Mouse (Mus musculus) forebrain, embryonic 13.5 days (tissue): ENCODE data around the gene Atrnl1. TPM values are rescaled to one million over a fixed set of nuclear protein-coding genes. Genes with fewer than 3 reads are reported as not detected.

Source experiments
- ATAC-seq: fragments of 200-750 bp; cut with Nextera tagmentation; 2 replicates; pipeline ENCODE4 v1.8.0; 2017
- H3K27ac ChIP-seq: fragments of 300-500 bp; sonication (generic); 2 replicates; pipeline ENCODE4 v1.5.1; 2015; ENCODE audit warnings: inconsistent platforms, mild to moderate bottlenecking, moderate library complexity
- H3K27me3 ChIP-seq: fragments of 300-500 bp; sonication (generic); 2 replicates; pipeline ENCODE4 v1.6.1; 2015; ENCODE audit warnings: mild to moderate bottlenecking, inconsistent platforms
- H3K36me3 ChIP-seq: fragments of 300-500 bp; sonication (generic); 2 replicates; pipeline ENCODE4 v1.6.1; 2015; ENCODE audit warnings: mild to moderate bottlenecking, inconsistent platforms; ENCODE audit not compliant: poor library complexity, severe bottlenecking
- H3K4me1 ChIP-seq: fragments of 300-500 bp; sonication (generic); 2 replicates; pipeline ENCODE4 v1.6.1; 2015; ENCODE audit warnings: inconsistent platforms
- H3K4me2 ChIP-seq: fragments of 300-500 bp; sonication (generic); 2 replicates; pipeline ENCODE4 v1.6.1; 2015; ENCODE audit warnings: inconsistent platforms, mild to moderate bottlenecking, moderate library complexity
- H3K4me3 ChIP-seq: fragments of 300-500 bp; sonication (generic); 2 replicates; pipeline ENCODE4 v1.5.1; 2015; ENCODE audit warnings: mild to moderate bottlenecking, inconsistent platforms
- H3K9ac ChIP-seq: fragments of 300-500 bp; sonication (generic); 2 replicates; pipeline ENCODE4 v1.6.1; 2015; ENCODE audit warnings: mild to moderate bottlenecking, inconsistent platforms
- H3K9me3 ChIP-seq: fragments of 300-500 bp; sonication (generic); replicated peaks from 2 replicates; pipeline ENCODE4 v1.6.1; 2016; ENCODE audit warnings: inconsistent platforms
- WGBS: fragments of 180-500 bp; shearing (Covaris S2); methylation state at CpG from one replicate; pipeline ENCODE4 v1.1.7; 2015; 5-methylcytosine and 5-hydroxymethylcytosine counted together
- polyA plus RNA-seq: library from polyadenylated mRNA; unstranded; fragments of >200 nt; fragmentation: Nextera tagmentation; extraction: Ambion mirVana; gene quantifications from 2 replicates; pipeline ENCODE4 v1.2.1, GENCODE M21; 2015

Gene Atrnl1
- polyA plus RNA-seq, 1 experiment from 2014 or later, result 5.1 TPM

- whole genome bisulfite sequencing, result 59% methylated on average over 6 of the region's 6 CpGs
- ATAC-seq, result no peak
Observed at GRCm38 (mm10) chr19:57916325-57916724, 305.5 kb downstream of the Atrnl1 start.

GRCm38 (mm10) chr19:57922991-57923390 lies 312.2 kb downstream of the Atrnl1 start:
- peaks cover 17% of the 10 kb centered on the region for H3K4me1 ChIP-seq
- H3K4me3 ChIP-seq, result no peak overlapping the region
- no peaks in the 10 kb centered on the region for H3K27me3 ChIP-seq
- no peak overlapping the region for H3K4me2 ChIP-seq
- H3K27ac ChIP-seq, result no peak overlapping the region
- ATAC-seq, result no peak
- peaks cover 6% of the 10 kb centered on the region for H3K9me3 ChIP-seq
- H3K9ac ChIP-seq, result no peak overlapping the region
- H3K36me3 ChIP-seq, result 0 out of 2 replicates have a peak, but pooled peaks cover 2% of the 10 kb centered on the region
- 72% methylated on average over 5 of the region's 5 CpGs for WGBS

More at GRCm38 (mm10) chr19:57916325-57916724, 305.5 kb downstream of the Atrnl1 start:
- Histone ChIP-seq H3K4me3 (no peak overlapping the region), H3K36me3 (0 out of 2 replicates have a peak, but pooled peaks cover 2% of the 10 kb centered on the region), H3K9me3 (peaks cover 6% of the 10 kb centered on the region), H3K4me1 (no peaks in the 10 kb centered on the region), H3K27me3 (no peaks in the 10 kb centered on the region), H3K4me2 (no peak overlapping the region), H3K27ac (no peak overlapping the region), H3K9ac (no peak overlapping the region)

GRCm38 (mm10) chr19:57924856-57925255 lies 314.0 kb downstream of the Atrnl1 start:
- WGBS, result 62% methylated on average over 8 of the region's 8 CpGs
- Histone ChIP-seq H3K9me3 (peaks cover 6% of the 10 kb centered on the region), H3K4me2 (no peak overlapping the region), H3K4me1 (peaks cover 21% of the 10 kb centered on the region), H3K9ac (no peak overlapping the region), H3K4me3 (no peak overlapping the region), H3K36me3 (0 out of 2 replicates have a peak, but pooled peaks cover 2% of the 10 kb centered on the region), H3K27me3 (no peaks in the 10 kb centered on the region), H3K27ac (no peak overlapping the region)
- ATAC-seq, result no peak

- Histone ChIP-seq H3K4me2 (no peak overlapping the region), H3K4me1 (peaks cover 21% of the 10 kb centered on the region), H3K27me3 (no peaks in the 10 kb centered on the region), H3K27ac (no peak overlapping the region), H3K9me3 (peaks cover 5% of the 10 kb centered on the region), H3K9ac (no peak overlapping the region), H3K4me3 (no peak overlapping the region), H3K36me3 (0 out of 2 replicates have a peak, but pooled peaks cover 1% of the 10 kb centered on the region)
- WGBS, result 88% methylated on average over 10 of the region's 10 CpGs
- ATAC-seq, result no peak
Observed at GRCm38 (mm10) chr19:57925681-57926080, 314.8 kb downstream of the Atrnl1 start.

GRCm38 (mm10) chr19:57926164-57926860 lies 315.5 kb downstream of the Atrnl1 start:
- Histone ChIP-seq H3K27ac (no peak overlapping the region), H3K9me3 (no peaks in the 10 kb centered on the region), H3K4me1 (peaks cover 21% of the 10 kb centered on the region), H3K9ac (no peak overlapping the region), H3K27me3 (no peaks in the 10 kb centered on the region), H3K4me3 (no peak overlapping the region), H3K4me2 (no peak overlapping the region), H3K36me3 (no peaks in the 10 kb centered on the region)
- ATAC-seq, result peak; percentile 84
- 90% methylated on average over 5 of the region's 5 CpGs for WGBS

GRCm38 (mm10) chr19:57926941-57927471 lies 316.2 kb downstream of the Atrnl1 start:
- H3K36me3 ChIP-seq, result no peaks in the 10 kb centered on the region
- WGBS, result 10% methylated on average over 10 of the region's 10 CpGs

GRCm38 (mm10) chr19:57927566-57928523 lies 317.0 kb downstream of the Atrnl1 start:
- 41% methylated on average over 11 of the region's 11 CpGs for WGBS

More at GRCm38 (mm10) chr19:57926941-57927471, 316.2 kb downstream of the Atrnl1 start:
- H3K27ac ChIP-seq, result peak overlapping the region; percentile 15; the same call in 1 of the 2 replicates
- H3K4me3 ChIP-seq, result no peak overlapping the region
- no peaks in the 10 kb centered on the region for H3K27me3 ChIP-seq
- peak overlapping the region; percentile 43 for H3K4me2 ChIP-seq
- no peak for ATAC-seq
- H3K9me3 ChIP-seq, result no peaks in the 10 kb centered on the region
- no peak overlapping the region for H3K9ac ChIP-seq
- peaks cover 21% of the 10 kb centered on the region for H3K4me1 ChIP-seq

GRCm38 (mm10) chr19:57931626-57932025 lies 320.8 kb downstream of the Atrnl1 start:
- no peak overlapping the region for H3K9ac ChIP-seq
- WGBS, result 95% methylated on average over 4 of the region's 4 CpGs
- ATAC-seq, result no peak
- no peak overlapping the region for H3K27ac ChIP-seq
- peaks cover 19% of the 10 kb centered on the region for H3K4me1 ChIP-seq
- H3K4me2 ChIP-seq, result no peak overlapping the region
- H3K4me3 ChIP-seq, result no peak overlapping the region
- no peaks in the 10 kb centered on the region for H3K27me3 ChIP-seq
- 0 out of 2 replicates have a peak, but pooled peaks cover 4% of the 10 kb centered on the region for H3K36me3 ChIP-seq
- no peaks in the 10 kb centered on the region for H3K9me3 ChIP-seq

More at GRCm38 (mm10) chr19:57927566-57928523, 317.0 kb downstream of the Atrnl1 start:
- H3K4me1 ChIP-seq, result peaks cover 21% of the 10 kb centered on the region
- H3K4me2 ChIP-seq, result peak overlapping the region; percentile 43
- no peak overlapping the region for H3K4me3 ChIP-seq
- H3K9me3 ChIP-seq, result no peaks in the 10 kb centered on the region
- peak overlapping the region; percentile 21; the same call in 1 of the 2 replicates for H3K27ac ChIP-seq
- no peaks in the 10 kb centered on the region for H3K27me3 ChIP-seq
- ATAC-seq, result peak; percentile 41; the same call in 1 of the 2 replicates
- H3K9ac ChIP-seq, result no peak overlapping the region
- H3K36me3 ChIP-seq, result no peaks in the 10 kb centered on the region

GRCm38 (mm10) chr19:57936865-57937264 lies 326.0 kb downstream of the Atrnl1 start:
- H3K4me3 ChIP-seq, result no peak overlapping the region
- ATAC-seq, result no peak
- H3K9ac ChIP-seq, result no peak overlapping the region
- H3K4me2 ChIP-seq, result no peak overlapping the region
- WGBS, result 92% methylated on average over 3 of the region's 3 CpGs
- H3K27ac ChIP-seq, result no peak overlapping the region
- H3K27me3 ChIP-seq, result no peaks in the 10 kb centered on the region
- H3K36me3 ChIP-seq, result 0 out of 2 replicates have a peak, but pooled peaks cover 4% of the 10 kb centered on the region
- peaks cover 12% of the 10 kb centered on the region for H3K4me1 ChIP-seq
- H3K9me3 ChIP-seq, result no peaks in the 10 kb centered on the region

GRCm38 (mm10) chr19:57939166-57939565 lies 328.3 kb downstream of the Atrnl1 start:
- Histone ChIP-seq H3K4me1 (peaks cover 17% of the 10 kb centered on the region), H3K4me2 (no peak overlapping the region), H3K9ac (no peak overlapping the region), H3K27ac (no peak overlapping the region), H3K9me3 (no peaks in the 10 kb centered on the region), H3K36me3 (0 out of 2 replicates have a peak, but pooled peaks cover 4% of the 10 kb centered on the region), H3K27me3 (no peaks in the 10 kb centered on the region), H3K4me3 (no peak overlapping the region)
- WGBS, result 81% methylated on average over 1 of the region's 1 CpGs
- no peak for ATAC-seq

- Histone ChIP-seq H3K27ac (peak overlapping the region; percentile 44), H3K27me3 (no peaks in the 10 kb centered on the region), H3K36me3 (no peaks in the 10 kb centered on the region), H3K4me1 (peaks cover 14% of the 10 kb centered on the region), H3K4me2 (no peak overlapping the region), H3K9me3 (no peaks in the 10 kb centered on the region), H3K4me3 (no peak overlapping the region), H3K9ac (no peak overlapping the region)
- 41% methylated on average over 8 of the region's 8 CpGs for WGBS
- ATAC-seq, result peak; percentile 83; the same call in 1 of the 2 replicates
Observed at GRCm38 (mm10) chr19:57941529-57941928, 330.7 kb downstream of the Atrnl1 start.
